Mouse (Mus musculus) neutrophil, adult 83 days (primary cell): ENCODE results near the gene Ndufs3. TPM values are rescaled to one million over a fixed set of nuclear protein-coding genes. Genes with fewer than 3 reads are reported as not detected.

Experiments used
- total RNA-seq, 2 experiments: library from RNA; stranded (reverse); gene quantifications; one replicate each; pipeline ENCODE4 v1.2.4; 2023

Gene Ndufs3
- total RNA-seq, result 10 to 100 TPM; 45.5 to 56.8 TPM

DNA sequence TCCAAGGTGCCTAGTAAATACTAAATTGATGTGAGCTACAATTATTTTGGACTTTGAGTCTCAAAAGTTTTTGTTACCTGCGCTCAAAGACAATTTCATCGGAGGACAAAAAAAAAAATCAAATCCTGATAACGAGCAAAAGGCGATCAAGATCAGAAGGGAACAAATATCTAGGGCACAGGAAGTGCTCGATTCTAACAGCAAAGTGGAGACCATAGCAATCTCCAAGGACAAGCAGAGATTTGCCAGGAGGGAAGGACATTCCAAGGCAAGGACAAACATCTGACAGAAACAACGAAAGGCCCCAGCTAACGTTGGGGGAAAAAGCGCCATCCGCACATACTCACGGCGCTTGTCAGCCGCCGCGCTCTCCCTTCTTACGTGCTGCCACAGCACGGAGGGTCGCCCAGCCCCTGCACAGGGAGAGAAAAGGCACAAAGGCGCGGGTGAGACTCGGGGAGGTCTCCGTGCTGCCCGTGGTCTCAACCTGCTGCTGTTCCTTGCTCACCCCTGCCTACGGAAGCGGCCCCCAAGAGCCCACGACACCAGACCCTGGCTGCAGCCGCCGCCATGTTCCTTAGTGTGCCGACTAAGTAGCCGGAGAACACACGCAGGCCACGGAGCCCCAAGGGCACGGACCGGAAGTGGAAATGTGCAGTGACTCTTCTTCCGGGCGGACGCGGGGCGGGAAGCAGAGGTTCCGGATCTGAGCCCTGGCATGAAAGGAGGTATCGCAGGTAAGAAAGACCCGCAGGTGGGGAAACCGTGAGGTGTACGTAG, at the start of gene Ndufs3, which contains the start of gene Kbtbd4:
Gene Ndufs3, minus strand, starts transcription at position 752 of the 780 bp plus-strand sequence.
Gene Kbtbd4, plus strand, starts transcription at position 665 of the 780 bp plus-strand sequence.

GRCm38 (mm10) chr2:90940233-90941229, 35.9 kb upstream of the Ndufs3 start, which contains the start of gene Celf1:
TSS of gene Celf1 (plus strand) at chr2:90940382.

GRCm38 (mm10) chr2:90885218-90886041, 19.2 kb downstream of the Ndufs3 start, which contains the start of gene C1qtnf4:
TSS of gene C1qtnf4 (plus strand) at chr2:90885860.

DNA sequence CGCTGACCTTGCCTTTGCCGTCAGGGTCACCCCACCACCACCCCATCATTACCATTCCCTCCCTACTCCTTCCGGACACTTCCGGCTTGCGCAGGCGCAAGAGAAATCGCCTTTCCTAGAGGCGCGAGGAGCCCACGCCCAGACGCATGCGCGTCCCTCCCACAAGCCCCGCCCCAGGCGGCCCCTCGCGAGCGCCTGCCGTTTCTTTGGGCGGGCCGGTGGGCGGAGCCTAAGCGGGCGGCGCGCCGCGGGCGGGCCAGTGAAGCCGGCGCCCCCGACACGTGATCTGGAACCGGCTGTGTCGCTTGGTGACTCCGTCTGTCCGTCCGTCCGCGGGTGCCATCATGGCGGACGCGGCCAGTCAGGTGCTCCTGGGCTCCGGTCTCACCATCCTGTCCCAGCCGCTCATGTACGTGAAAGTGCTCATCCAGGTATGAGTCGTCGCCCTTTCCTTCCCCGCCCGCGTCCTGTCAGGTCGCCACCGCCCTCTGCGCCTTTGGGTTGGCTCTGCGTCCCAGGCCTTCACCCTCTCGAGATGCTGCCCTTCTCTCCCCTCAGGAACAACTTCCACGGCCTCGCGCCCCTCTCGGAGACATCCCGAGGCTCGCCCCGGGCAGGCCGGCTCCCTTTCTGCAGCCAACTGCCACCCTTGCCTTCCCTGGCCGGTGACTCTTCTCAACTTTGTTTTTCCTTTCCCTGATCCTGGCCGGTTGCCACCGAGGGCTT, 57.5 kb downstream of the Ndufs3 start, which contains the start of gene Mtch2:
Gene Mtch2, plus strand, starts transcription at position 201 of the 726 bp plus-strand sequence.

Other genes starting within 250 kb of the Ndufs3 start
- gene Nup160, start 227.6 kb downstream of the Ndufs3 start, total RNA-seq, result 10 to 100 TPM; 33.0 to 34.0 TPM
- 100 to 1,000 TPM; 120 to 125 TPM for gene Fnbp4, start 159.5 kb downstream of the Ndufs3 start, total RNA-seq
- under 1 TPM; 0.09 to 0.38 TPM for gene Agbl2, start 122.1 kb downstream of the Ndufs3 start, total RNA-seq
- 10 to 100 TPM; 55.4 to 56.2 TPM for gene Mtch2, start 57.7 kb downstream of the Ndufs3 start, total RNA-seq
- under 1 TPM in 1 of 2 experiments, not detected in 1; 0.26 TPM for gene C1qtnf4, start 19.0 kb downstream of the Ndufs3 start, total RNA-seq
- gene Kbtbd4, start 87 bp downstream of the Ndufs3 start, total RNA-seq, result 10 to 100 TPM; 14.0 to 18.6 TPM
- gene Celf1, start 35.6 kb upstream of the Ndufs3 start, total RNA-seq, result 10 to 100 TPM; 47.8 to 52.2 TPM
- gene Rapsn, start 130.8 kb upstream of the Ndufs3 start, total RNA-seq, result under 1 TPM in 1 of 2 experiments, not detected in 1; 0.46 TPM
- 100 to 1,000 TPM in 1 of 2 experiments, 10 to 100 TPM in 1; 96.4 to 105 TPM for gene Psmc3, start 149.2 kb upstream of the Ndufs3 start, total RNA-seq
- 10 to 100 TPM; 13.3 to 20.9 TPM for gene Slc39a13, start 165.6 kb upstream of the Ndufs3 start, total RNA-seq
- 100 to 1,000 TPM; 437 to 465 TPM for gene Spi1, start 177.6 kb upstream of the Ndufs3 start, total RNA-seq
- 1 to 10 TPM; 1.2 to 1.3 TPM for gene Mybpc3, start 213.3 kb upstream of the Ndufs3 start, total RNA-seq